Mouse (Mus musculus): ENCODE measurements around the gene Srr. TPM values are rescaled to one million over a fixed set of nuclear protein-coding genes. Genes with fewer than 3 reads are reported as not detected.

Srr gene
- total and polyA plus RNA-seq, 2 experiments = 24.2 to 31.9 TPM

DNA sequence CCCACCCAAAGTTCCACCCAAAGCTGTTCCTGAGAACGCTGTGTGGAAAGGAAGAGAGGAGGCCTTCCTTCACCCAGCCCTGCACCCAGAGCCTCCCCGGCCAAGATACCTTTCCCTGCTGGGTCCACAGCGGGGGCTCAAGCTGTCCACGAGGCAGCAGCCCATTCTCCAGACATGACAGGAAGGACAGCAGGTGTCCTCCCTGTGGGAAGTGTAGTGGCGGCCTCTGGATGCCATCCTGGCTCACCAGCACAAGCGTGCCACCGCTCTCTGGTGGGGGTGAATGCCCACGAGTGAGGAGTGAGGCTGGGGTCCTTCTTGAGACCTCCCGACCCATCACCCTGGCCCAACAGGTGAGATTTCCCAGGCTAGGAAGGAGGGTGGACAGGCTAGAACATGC is 60.5 kb downstream of the Srr start:
- Histone ChIP-seq H3K4me1 (ENCODE audit: control insufficient read depth, insufficient read depth, low read length) (peaks cover 16% of the 10 kb centered on the region), H3K79me2 (ENCODE audit: control insufficient read depth, insufficient read depth, low read length) (no peaks in the 10 kb centered on the region), H3K9ac (ENCODE audit: low read depth, low read length) (no peak overlapping the region), H3K27ac (replicated peaks; ENCODE audit: insufficient read depth, low read depth, low read length) (no peak overlapping the region), H3K36me3 (ENCODE audit: control insufficient read depth, insufficient read depth, low read length) (no peaks in the 10 kb centered on the region), H3K27me3 (ENCODE audit: control insufficient read depth, insufficient read depth, low read length) (no peaks in the 10 kb centered on the region), H3K4me3 (ENCODE audit: insufficient read depth, low read depth, low read length) (no peak overlapping the region)
- no peak for DNase-seq (ENCODE audit: extremely low read depth, low read depth, low spot score)
- TF ChIP-seq CTCF (IDR thresholded peaks at IDR 0.05; ENCODE audit: low read depth, low read length) (no peak), POLR2A (IDR thresholded peaks at IDR 0.05; ENCODE audit: extremely low read depth, insufficient read depth, low read length) (no peak)
- WGBS = 94% methylated on average over 9 of the region's 9 CpGs

DNA sequence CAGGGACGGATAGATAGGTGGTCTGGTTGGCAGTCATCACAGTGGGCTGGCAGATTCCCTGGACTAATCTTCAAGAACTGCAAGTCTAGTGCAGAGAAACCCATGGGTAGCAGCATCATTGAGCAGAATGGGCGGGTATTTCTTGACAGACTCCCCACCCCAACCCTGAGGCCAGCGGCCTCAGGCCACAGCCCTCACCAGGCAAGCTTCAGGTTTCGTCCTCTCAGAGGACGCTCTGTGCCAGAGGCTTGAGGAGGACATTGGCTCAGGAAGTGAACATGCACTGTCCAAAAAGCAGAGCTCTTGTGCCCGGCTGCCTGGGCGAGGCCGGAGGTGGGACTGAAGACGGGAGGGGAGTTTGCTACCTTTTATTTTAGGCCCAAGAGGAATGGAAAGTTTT is 61.3 kb downstream of the Srr start:
- 93% methylated on average over 9 of the region's 9 CpGs for WGBS
- H3K4me3 ChIP-seq (ENCODE audit: insufficient read depth, low read depth, low read length) = no peak overlapping the region
- no peak for DNase-seq (ENCODE audit: extremely low read depth, low read depth, low spot score)
- no peaks in the 10 kb centered on the region for H3K79me2 ChIP-seq (ENCODE audit: control insufficient read depth, insufficient read depth, low read length)
- no peak overlapping the region for H3K9ac ChIP-seq (ENCODE audit: low read depth, low read length)
- H3K27ac ChIP-seq (replicated peaks; ENCODE audit: insufficient read depth, low read depth, low read length) = no peak overlapping the region
- peaks cover 12% of the 10 kb centered on the region for H3K4me1 ChIP-seq (ENCODE audit: control insufficient read depth, insufficient read depth, low read length)
- H3K36me3 ChIP-seq (ENCODE audit: control insufficient read depth, insufficient read depth, low read length) = no peaks in the 10 kb centered on the region
- TF ChIP-seq CTCF (IDR thresholded peaks at IDR 0.05; ENCODE audit: low read depth, low read length) (no peak), POLR2A (IDR thresholded peaks at IDR 0.05; ENCODE audit: extremely low read depth, insufficient read depth, low read length) (no peak)
- no peaks in the 10 kb centered on the region for H3K27me3 ChIP-seq (ENCODE audit: control insufficient read depth, insufficient read depth, low read length)

DNA sequence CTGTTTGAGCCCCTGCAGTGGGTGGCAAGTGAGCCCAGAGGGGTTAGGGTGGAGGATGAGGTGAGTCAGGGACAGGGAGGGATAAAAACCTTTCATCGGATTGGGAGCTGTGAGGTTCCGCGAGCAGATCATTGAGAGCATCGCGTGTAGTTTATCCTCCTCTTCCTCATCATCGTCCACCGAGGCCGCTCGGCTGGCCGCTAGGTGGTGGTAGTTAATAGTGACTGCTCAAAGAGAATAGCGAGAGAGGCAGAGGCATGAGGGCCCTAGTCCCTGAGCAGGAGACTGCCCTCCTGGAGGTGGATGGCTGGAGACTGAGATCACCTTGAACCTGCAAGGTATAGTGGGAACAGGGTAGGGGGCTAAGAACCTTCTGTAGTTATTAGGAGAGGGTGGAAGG is 62.3 kb downstream of the Srr start:
- 58% methylated on average over 11 of the region's 11 CpGs for WGBS
- no peak for TF ChIP-seq POLR2A (IDR thresholded peaks at IDR 0.05; ENCODE audit: extremely low read depth, insufficient read depth, low read length)
- TF ChIP-seq CTCF (IDR thresholded peaks at IDR 0.05; ENCODE audit: low read depth, low read length) = peak; percentile 48
- no peak for DNase-seq (ENCODE audit: extremely low read depth, low read depth, low spot score)
- no peaks in the 10 kb centered on the region for H3K36me3 ChIP-seq (ENCODE audit: control insufficient read depth, insufficient read depth, low read length)
- H3K9ac ChIP-seq (ENCODE audit: low read depth, low read length) = no peak overlapping the region
- H3K27me3 ChIP-seq (ENCODE audit: control insufficient read depth, insufficient read depth, low read length) = no peaks in the 10 kb centered on the region
- no peak overlapping the region for H3K27ac ChIP-seq (replicated peaks; ENCODE audit: insufficient read depth, low read depth, low read length)
- no peaks in the 10 kb centered on the region for H3K79me2 ChIP-seq (ENCODE audit: control insufficient read depth, insufficient read depth, low read length)
- H3K4me3 ChIP-seq (ENCODE audit: insufficient read depth, low read depth, low read length) = no peak overlapping the region
- peaks cover 11% of the 10 kb centered on the region for H3K4me1 ChIP-seq (ENCODE audit: control insufficient read depth, insufficient read depth, low read length)

DNA sequence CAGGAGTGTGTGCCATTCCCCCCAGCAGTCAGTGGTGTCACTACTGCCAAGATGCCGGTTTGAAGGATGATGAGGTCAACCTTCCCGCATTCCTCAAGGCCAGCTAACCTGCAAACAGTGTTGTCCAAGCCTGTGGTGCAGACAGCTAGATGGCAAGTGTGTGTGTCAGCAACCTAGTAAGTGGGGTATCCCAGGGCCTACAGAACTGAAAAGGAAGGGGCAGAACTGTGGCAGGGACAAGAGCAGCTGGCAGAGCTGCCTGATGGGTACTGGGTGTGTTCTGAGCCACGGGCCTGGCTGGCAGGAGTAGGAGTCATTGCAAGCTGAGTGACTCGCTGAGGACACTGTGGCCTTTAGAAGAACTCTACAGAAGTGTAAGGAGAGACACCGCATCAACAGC is 63.6 kb downstream of the Srr start:
- no peak overlapping the region for H3K9ac ChIP-seq (ENCODE audit: low read depth, low read length)
- TF ChIP-seq CTCF (IDR thresholded peaks at IDR 0.05; ENCODE audit: low read depth, low read length) (no peak), POLR2A (IDR thresholded peaks at IDR 0.05; ENCODE audit: extremely low read depth, insufficient read depth, low read length) (no peak)
- H3K79me2 ChIP-seq (ENCODE audit: control insufficient read depth, insufficient read depth, low read length) = no peaks in the 10 kb centered on the region
- H3K4me1 ChIP-seq (ENCODE audit: control insufficient read depth, insufficient read depth, low read length) = peaks cover 4% of the 10 kb centered on the region
- H3K27ac ChIP-seq (replicated peaks; ENCODE audit: insufficient read depth, low read depth, low read length) = no peak overlapping the region
- 88% methylated on average over 5 of the region's 5 CpGs for WGBS
- no peaks in the 10 kb centered on the region for H3K36me3 ChIP-seq (ENCODE audit: control insufficient read depth, insufficient read depth, low read length)
- DNase-seq (ENCODE audit: extremely low read depth, low read depth, low spot score) = no peak
- H3K27me3 ChIP-seq (ENCODE audit: control insufficient read depth, insufficient read depth, low read length) = no peaks in the 10 kb centered on the region
- H3K4me3 ChIP-seq (ENCODE audit: insufficient read depth, low read depth, low read length) = no peak overlapping the region

DNA sequence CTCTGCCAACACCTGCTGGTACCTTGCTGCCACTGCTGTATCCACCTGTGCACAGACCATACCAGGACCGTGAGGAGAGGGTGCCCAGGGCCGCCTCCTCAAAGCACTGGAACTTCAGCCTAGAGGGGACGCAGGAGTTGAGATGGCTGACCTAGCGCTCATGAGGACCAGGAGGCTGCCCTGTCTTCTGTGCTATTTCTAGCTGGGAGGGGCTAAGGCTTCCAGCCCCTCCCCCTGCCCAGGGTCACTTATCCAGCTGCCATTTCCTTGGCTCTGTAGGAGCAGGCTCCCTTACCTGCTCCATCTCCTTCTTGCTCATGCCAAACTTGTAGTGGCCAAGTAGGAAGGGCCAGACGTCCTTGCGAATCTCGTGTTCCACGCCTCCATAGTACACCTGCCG is 68.0 kb downstream of the Srr start:
- H3K4me3 ChIP-seq (ENCODE audit: insufficient read depth, low read depth, low read length) = no peak overlapping the region
- H3K36me3 ChIP-seq (ENCODE audit: control insufficient read depth, insufficient read depth, low read length) = no peaks in the 10 kb centered on the region
- WGBS = 94% methylated on average over 9 of the region's 9 CpGs
- no peak for TF ChIP-seq CTCF (IDR thresholded peaks at IDR 0.05; ENCODE audit: low read depth, low read length)
- TF ChIP-seq POLR2A (IDR thresholded peaks at IDR 0.05; ENCODE audit: extremely low read depth, insufficient read depth, low read length) = no peak
- H3K79me2 ChIP-seq (ENCODE audit: control insufficient read depth, insufficient read depth, low read length) = no peaks in the 10 kb centered on the region
- H3K27me3 ChIP-seq (ENCODE audit: control insufficient read depth, insufficient read depth, low read length) = no peaks in the 10 kb centered on the region
- H3K4me1 ChIP-seq (ENCODE audit: control insufficient read depth, insufficient read depth, low read length) = no peaks in the 10 kb centered on the region
- no peak overlapping the region for H3K9ac ChIP-seq (ENCODE audit: low read depth, low read length)
- no peak for DNase-seq (ENCODE audit: extremely low read depth, low read depth, low spot score)
- no peak overlapping the region for H3K27ac ChIP-seq (replicated peaks; ENCODE audit: insufficient read depth, low read depth, low read length)

Other genes starting within 250 kb of the Srr start
- gene Pafah1b1, start 201.3 kb downstream of the Srr start, total RNA-seq (2014; rRNA removed) = 37.2 and 40.6 TPM in 2 replicates
- 8.1 and 8.9 TPM in 2 replicates for gene Pafah1b1, start 201.3 kb downstream of the Srr start, polyA plus RNA-seq (2012; rRNA removed)
- 4.5 and 5.1 TPM in 2 replicates for gene Mettl16, start 155.1 kb downstream of the Srr start, total RNA-seq (2014; rRNA removed)
- 2.7 and 3.4 TPM in 2 replicates for gene Mettl16, start 155.1 kb downstream of the Srr start, polyA plus RNA-seq (2012; rRNA removed)
- gene Mnt, start 95.0 kb downstream of the Srr start, total RNA-seq (2014; rRNA removed) = 1.0 and 1.1 TPM in 2 replicates
- 4.1 and 4.7 TPM in 2 replicates for gene Mnt, start 95.0 kb downstream of the Srr start, polyA plus RNA-seq (2012; rRNA removed)
- gene Sgsm2, start 28.9 kb downstream of the Srr start, total RNA-seq (2014; rRNA removed) = 1.5 and 3.3 TPM in 2 replicates
- 7.5 and 10.3 TPM in 2 replicates for gene Sgsm2, start 28.9 kb downstream of the Srr start, polyA plus RNA-seq (2012; rRNA removed)
- 9.0 and 10.1 TPM in 2 replicates for gene Tsr1, start 27.9 kb downstream of the Srr start, total RNA-seq (2014; rRNA removed)
- 3.8 and 4.9 TPM in 2 replicates for gene Tsr1, start 27.9 kb downstream of the Srr start, polyA plus RNA-seq (2012; rRNA removed)
- 12.8 and 17.2 TPM in 2 replicates for gene Smg6, start 125 bp downstream of the Srr start, total RNA-seq (2014; rRNA removed)
- gene Smg6, start 125 bp downstream of the Srr start, polyA plus RNA-seq (2012; rRNA removed) = 16.6 and 16.8 TPM in 2 replicates
- gene Hic1, start 243.6 kb upstream of the Srr start, total RNA-seq (2014; rRNA removed) = 1.1 and 1.8 TPM in 2 replicates
- 3.8 and 4.3 TPM in 2 replicates for gene Hic1, start 243.6 kb upstream of the Srr start, polyA plus RNA-seq (2012; rRNA removed)